Mouse (Mus musculus): ENCODE measurements around the gene Gak.

- no peak for TF ChIP-seq EP300 (optimal IDR thresholded peaks at IDR 0.05)
- TF ChIP-seq CTCF (IDR thresholded peaks at IDR 0.05; ENCODE audit: low read depth), result no peak
These were observed 21.7 kb upstream of the Gak start for GRCm38 (mm10) chr5:108651136-108651720.

Measured in stomach, postnatal 0 days (tissue).